Mouse (Mus musculus): ENCODE measurements around the gene Zfp866.

The Zfp866 gene

DNA sequence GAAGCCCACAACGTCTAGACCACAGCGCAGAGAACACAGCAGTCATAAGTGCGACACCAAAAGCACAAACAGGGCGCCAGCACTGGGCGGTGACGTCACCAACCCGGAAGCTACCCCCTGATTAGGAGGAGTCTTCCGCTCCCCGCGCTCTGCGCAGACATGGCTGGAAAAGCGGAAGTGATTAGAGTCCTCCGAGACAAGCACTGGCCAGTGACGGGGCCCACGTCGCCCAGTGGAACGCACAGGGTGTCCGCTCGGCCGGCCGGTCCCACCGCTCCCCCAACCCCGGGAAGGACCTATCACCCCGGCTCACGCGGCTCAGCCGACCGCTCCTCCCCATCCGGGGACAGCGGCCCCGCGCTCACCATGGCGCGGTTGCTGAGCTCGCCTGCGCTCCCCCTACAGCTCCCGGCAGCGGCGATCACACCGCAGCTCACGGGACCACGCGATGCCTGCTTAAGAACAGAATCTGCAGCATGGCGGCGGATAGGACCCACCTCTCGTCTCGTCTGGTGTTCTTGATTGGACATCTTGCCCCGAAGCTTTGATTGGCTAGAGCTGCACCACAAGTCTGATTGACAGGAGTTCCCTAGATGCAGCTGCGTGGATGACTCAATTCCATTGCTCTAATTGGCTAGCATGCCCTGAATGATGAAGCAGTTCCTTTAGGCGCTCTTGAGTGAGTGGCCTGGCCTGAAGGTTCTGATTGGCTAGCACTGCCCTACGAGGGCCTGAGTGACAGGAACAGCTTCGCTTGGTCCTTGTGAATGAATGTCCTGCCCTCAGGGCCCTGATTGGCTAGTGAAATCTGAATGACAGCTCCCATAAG, 74.4 kb downstream of the Zfp866 start:
- DNase-seq: peak; percentile 91 to 93

DNA sequence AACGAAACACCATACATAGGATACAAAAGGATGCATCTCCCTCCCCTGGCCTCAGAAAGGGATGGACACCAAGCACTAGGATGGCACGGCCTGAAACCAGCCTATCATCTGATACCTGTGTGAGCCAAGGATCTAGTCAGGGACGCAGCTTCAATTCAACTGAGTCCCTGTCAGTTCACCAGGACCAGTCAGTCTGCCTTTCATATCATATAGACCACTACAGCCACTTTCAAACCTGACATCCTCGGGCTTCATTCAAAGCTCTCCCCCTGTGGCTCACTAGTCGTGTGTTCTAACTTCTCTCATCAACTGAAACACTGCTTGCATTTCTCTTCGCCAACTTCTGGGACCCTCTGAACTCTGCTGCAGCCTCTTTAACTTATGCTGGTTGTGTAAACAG, 75.6 kb downstream of the Zfp866 start:
- peak in 1 of 2 experiments; percentile 8 for DNase-seq

DNA sequence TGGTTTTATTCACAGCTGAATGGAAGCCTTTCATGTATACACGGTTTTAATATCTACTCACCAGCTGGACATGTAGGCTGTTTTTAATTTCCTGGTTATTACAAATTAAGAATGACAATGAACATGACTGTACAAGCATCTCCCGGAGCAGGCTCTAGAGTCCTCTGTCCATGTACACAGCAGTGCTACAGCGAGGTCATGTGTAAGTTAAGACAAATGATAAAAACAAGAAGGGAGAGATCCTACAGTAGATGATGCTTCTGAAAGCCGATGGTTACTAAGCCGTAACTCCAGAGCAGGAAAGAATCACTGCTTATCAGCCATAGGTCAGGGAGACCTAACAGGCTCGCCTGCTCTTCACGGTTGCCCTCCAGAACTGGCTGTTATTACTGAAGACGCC, 77.5 kb downstream of the Zfp866 start:
- no peak for DNase-seq

Measured in cerebellum, postnatal 36 days (tissue).